Mouse (Mus musculus) hindbrain, embryonic 11.5 days (tissue): ENCODE data around the gene Ccer1. TPM values are rescaled to one million over a fixed set of nuclear protein-coding genes. Genes with fewer than 3 reads are reported as not detected.
"Not testable (repeated sequence)": the region's sequence is repeated elsewhere in the genome, so short reads cannot be mapped to it uniquely, and the experiment has no call there.

ENCODE experiments used
- ATAC-seq: fragments of 200-750 bp; cut with Nextera tagmentation; 2 replicates; pipeline ENCODE4 v1.8.0; 2017; ENCODE audit warnings: mild to moderate bottlenecking, moderate TSS enrichment, moderate library complexity; ENCODE audit not compliant: low FRiP score
- DNase-seq: peaks from one replicate; pipeline ENCODE4 v3.0.0-alpha.2; 2015; ENCODE audit warnings: low spot score
- H3K27ac ChIP-seq: fragments of 300-500 bp; sonication (generic); 2 replicates; pipeline ENCODE4 v1.5.1; 2014; ENCODE audit warnings: mild to moderate bottlenecking, low read depth, low read length
- H3K27me3 ChIP-seq: fragments of 300-500 bp; sonication (generic); 2 replicates; pipeline ENCODE4 v1.6.1; 2014; ENCODE audit warnings: mild to moderate bottlenecking, low read length, moderate library complexity, mixed read lengths; ENCODE audit not compliant: control insufficient read depth, insufficient read depth
- H3K36me3 ChIP-seq: fragments of 300-500 bp; sonication (generic); 2 replicates; pipeline ENCODE4 v1.6.1; 2014; ENCODE audit warnings: mild to moderate bottlenecking, low read length, moderate library complexity, mixed read lengths; ENCODE audit not compliant: control insufficient read depth, insufficient read depth
- H3K4me1 ChIP-seq: fragments of 300-500 bp; sonication (generic); replicated peaks from 2 replicates; pipeline ENCODE4 v1.6.1; 2014; ENCODE audit warnings: low read length, mixed read lengths; ENCODE audit not compliant: control insufficient read depth, insufficient read depth
- H3K4me2 ChIP-seq: fragments of 300-500 bp; sonication (generic); replicated peaks from 2 replicates; pipeline ENCODE4 v1.6.1; 2014; ENCODE audit warnings: mild to moderate bottlenecking, low read depth, low read length
- H3K4me3 ChIP-seq: fragments of 300-500 bp; sonication (generic); 2 replicates; pipeline ENCODE4 v1.5.1; 2014; ENCODE audit warnings: low read depth, low read length
- H3K9ac ChIP-seq: fragments of 300-500 bp; sonication (generic); 2 replicates; pipeline ENCODE4 v1.6.1; 2014; ENCODE audit warnings: low read depth, low read length
- H3K9me3 ChIP-seq: fragments of 300-500 bp; sonication (generic); 2 replicates; pipeline ENCODE4 v1.6.1; 2016; ENCODE audit warnings: low read length; ENCODE audit not compliant: control insufficient read depth
- WGBS: fragments of 180-500 bp; shearing (Covaris S2); extraction: QIAGEN DNeasy Blood & Tissue Kit; methylation state at CpG from one replicate; pipeline ENCODE4 v1.1.7; 2014; 5-methylcytosine and 5-hydroxymethylcytosine counted together
- polyA plus RNA-seq: library from polyadenylated mRNA; unstranded; fragments of >200 nt; fragmentation: Nextera tagmentation; extraction: Ambion mirVana; gene quantifications from 2 replicates; pipeline ENCODE4 v1.2.1, GENCODE M21; 2014

Gene Ccer1
- polyA plus RNA-seq, 1 experiment from 2014 or later, result not detected

DNA sequence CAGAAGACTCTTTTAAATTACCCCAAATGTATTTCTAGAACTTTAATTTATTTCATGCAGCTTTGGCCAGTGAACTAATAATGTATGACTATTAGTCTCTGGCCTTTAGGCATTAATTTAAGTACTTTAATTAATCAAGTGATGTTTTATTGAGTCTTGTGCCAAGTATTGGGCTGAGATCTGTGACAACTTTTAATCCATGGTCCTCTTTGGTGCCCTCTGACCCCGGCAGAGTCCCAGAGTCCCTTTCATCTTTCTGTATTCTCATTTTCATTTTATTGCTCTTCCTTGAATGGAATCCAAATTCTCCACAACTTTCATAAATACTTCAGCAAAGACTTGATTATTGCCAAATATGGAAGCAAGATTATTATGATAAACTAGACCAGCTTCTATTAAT lies 27.8 kb downstream of the Ccer1 start:
- H3K4me1 ChIP-seq, result no peaks in the 10 kb centered on the region
- H3K27me3 ChIP-seq, result no peaks in the 10 kb centered on the region
- H3K27ac ChIP-seq, result no peak overlapping the region
- DNase-seq, result no peak
- ATAC-seq, result no peak
- H3K9ac ChIP-seq, result no peak overlapping the region
- H3K9me3 ChIP-seq, result no peaks in the 10 kb centered on the region
- no peaks in the 10 kb centered on the region for H3K36me3 ChIP-seq
- WGBS, result 88% methylated on average over 1 of the region's 1 CpGs
- H3K4me3 ChIP-seq, result no peak overlapping the region
- H3K4me2 ChIP-seq, result no peak overlapping the region

- no peak overlapping the region for H3K9ac ChIP-seq
- WGBS, result 92% methylated on average over 9 of the region's 9 CpGs
- H3K9me3 ChIP-seq, result no peaks in the 10 kb centered on the region
- DNase-seq (no peak), ATAC-seq (no peak)
- H3K36me3 ChIP-seq, result no peaks in the 10 kb centered on the region
- no peaks in the 10 kb centered on the region for H3K4me1 ChIP-seq
- no peak overlapping the region for H3K4me3 ChIP-seq
- no peaks in the 10 kb centered on the region for H3K27me3 ChIP-seq
- H3K27ac ChIP-seq, result no peak overlapping the region
- no peak overlapping the region for H3K4me2 ChIP-seq
Observed at GRCm38 (mm10) chr10:97722709-97723108, 29.9 kb downstream of the Ccer1 start.

DNA sequence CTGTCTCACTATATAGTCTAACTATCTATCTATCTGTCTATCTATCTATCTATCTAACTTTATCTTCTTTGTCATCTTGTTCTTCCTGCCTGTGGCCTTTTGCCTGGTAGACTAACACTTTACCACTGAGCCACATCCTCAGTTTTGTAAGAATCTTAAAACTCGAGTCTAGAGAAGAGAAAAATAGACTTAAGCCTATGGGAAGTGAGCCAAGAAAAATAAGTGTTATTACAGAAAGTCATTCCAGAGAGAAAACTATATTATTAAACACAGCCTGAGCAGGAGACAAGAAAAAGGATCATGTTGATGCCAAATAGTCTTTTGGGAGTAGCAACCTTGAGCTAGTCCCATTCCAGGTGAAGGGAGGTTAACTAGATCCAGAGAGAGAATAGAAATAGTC lies 33.1 kb downstream of the Ccer1 start:
- Histone ChIP-seq H3K27me3 (no peaks in the 10 kb centered on the region), H3K4me1 (no peaks in the 10 kb centered on the region), H3K36me3 (no peaks in the 10 kb centered on the region), H3K4me3 (no peak overlapping the region), H3K9ac (no peak overlapping the region), H3K9me3 (no peaks in the 10 kb centered on the region), H3K27ac (no peak overlapping the region), H3K4me2 (no peak overlapping the region)
- 73% methylated on average over 1 of the region's 1 CpGs for WGBS
- no peak for ATAC-seq
- DNase-seq, result no peak

GRCm38 (mm10) chr10:97726655-97727054 lies 33.8 kb downstream of the Ccer1 start, which contains the start of gene C030005K15Rik:
Gene C030005K15Rik (minus strand): TSS chr10:97726755.
- ATAC-seq, H3K9me3 ChIP-seq: not testable (repeated sequence)

More at GRCm38 (mm10) chr10:97726655-97727054, 33.8 kb downstream of the Ccer1 start, which contains the start of gene C030005K15Rik:
- H3K27me3 ChIP-seq, H3K9ac ChIP-seq, H3K4me1 ChIP-seq, H3K4me2 ChIP-seq, H3K27ac ChIP-seq, DNase-seq, H3K4me3 ChIP-seq, H3K36me3 ChIP-seq: not testable (repeated sequence)

Other genes with a start within 250 kb of the Ccer1 start
- 17.1 and 37.0 TPM in 2 replicates for gene Dcn, start 213.4 kb upstream of the Ccer1 start, polyA plus RNA-seq
- 83.7 and 84.8 TPM in 2 replicates for gene Lum, start 127.9 kb upstream of the Ccer1 start, polyA plus RNA-seq
- gene Kera, start 86.2 kb upstream of the Ccer1 start, polyA plus RNA-seq, result 0.43 TPM in 1 of 2 replicates, not detected in the other
- 1.8 and 2.1 TPM in 2 replicates for gene Epyc, start 49.0 kb upstream of the Ccer1 start, polyA plus RNA-seq
- gene C030005K15Rik, start 33.7 kb downstream of the Ccer1 start, polyA plus RNA-seq, result not detected in 2 replicates